Mouse (Mus musculus): ENCODE results near the gene Limk2. TPM values are rescaled to one million over a fixed set of nuclear protein-coding genes. Genes with fewer than 3 reads are reported as not detected.
A peak's percentile ranks its signal among the peaks of the same experiment; 100 is the strongest.

Limk2 gene
- total RNA-seq, 4 experiments from 2014 or later: 10.9 to 12.5 (median 11.9) TPM

DNA sequence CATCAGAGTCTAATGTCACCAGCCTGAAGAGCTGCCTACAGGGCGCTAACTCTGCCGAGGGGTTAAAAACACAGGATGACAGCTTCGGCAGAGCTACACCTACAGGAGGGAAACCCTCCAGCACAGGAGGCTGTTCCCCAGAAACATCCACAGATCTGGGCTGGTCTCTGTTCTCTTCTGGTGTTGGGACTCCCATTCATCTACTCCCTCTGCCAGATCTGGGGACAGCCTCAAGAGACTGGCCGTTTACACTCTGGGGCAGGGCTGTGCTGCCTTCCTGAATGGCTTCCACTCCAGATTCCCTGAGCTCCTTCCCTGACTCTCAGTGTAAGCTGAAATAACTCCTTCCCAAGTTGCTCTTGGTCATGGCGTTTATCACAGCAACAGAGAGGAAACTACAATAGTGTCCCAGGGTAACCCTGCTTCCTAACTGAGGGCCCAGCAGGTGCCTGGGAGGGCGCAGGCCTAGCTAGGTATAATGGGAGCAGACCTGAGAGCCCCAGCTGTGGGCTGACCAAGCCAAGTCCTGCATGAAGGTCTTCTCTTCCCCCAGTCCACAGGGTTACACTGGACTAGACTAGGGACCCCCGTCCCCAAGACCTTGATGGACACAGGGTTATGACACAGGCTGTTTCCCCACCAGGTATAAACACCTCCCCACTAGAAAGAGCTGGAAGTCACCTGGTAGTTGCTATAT, 37.2 kb downstream of the Limk2 start:
- DNase-seq (ENCODE audit: low spot score in 2 of 2): no peak

DNA sequence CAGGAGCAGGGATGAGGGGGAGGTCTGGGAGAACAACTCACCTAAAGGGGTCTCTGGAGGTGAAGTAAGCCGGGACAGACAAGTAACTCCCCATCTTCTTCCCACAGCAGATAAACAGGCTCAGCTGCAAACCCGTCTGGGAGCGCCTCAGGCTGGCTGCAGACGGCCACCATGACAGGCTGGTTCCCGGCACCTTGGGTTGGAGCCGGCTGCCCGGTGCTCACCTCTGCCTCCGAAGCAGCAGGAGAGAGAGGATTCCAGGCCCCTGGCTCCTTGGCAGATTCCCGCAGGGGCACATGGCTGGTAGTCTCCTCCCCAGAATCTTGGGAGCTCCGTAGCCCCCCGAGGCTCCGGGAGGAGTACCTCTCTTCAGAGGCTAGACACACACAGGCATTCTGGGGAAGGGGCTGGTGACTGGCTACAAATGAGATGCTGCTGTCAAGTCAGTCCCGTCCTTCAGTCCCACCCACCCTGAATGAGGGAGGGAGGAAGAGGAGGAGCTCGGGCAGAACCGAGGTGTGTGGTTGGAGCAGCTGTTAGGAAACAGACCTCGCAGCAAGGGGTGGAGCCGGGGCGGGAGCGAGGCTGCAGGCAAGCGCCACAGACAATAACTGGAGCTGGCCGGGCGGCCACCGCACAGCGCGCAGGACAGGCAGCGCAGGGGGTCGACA, 37.9 kb downstream of the Limk2 start:
- peak; percentile 57 for DNase-seq (ENCODE audit: low spot score in 2 of 2)

DNA sequence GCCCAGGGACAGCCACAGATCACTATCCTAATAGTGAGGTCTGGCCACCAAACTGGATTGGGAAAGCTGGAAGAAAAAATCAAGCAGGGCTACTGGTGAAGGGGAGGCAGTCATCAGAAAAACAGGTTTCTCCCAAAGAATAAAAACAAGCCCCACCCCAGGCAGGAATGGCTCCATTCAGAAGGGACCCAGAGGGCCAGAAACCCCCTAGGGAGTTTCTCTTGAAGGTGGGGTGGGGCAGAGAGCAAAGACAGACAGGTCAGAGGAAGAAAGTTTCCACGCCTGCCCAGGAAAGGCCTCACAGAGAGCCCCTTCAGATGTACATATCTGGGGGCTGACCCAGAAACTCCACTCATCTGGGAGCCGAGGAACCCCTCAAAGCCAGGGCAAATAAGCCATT, 38.8 kb downstream of the Limk2 start:
- no peak for DNase-seq (ENCODE audit: low spot score in 2 of 2)

DNA sequence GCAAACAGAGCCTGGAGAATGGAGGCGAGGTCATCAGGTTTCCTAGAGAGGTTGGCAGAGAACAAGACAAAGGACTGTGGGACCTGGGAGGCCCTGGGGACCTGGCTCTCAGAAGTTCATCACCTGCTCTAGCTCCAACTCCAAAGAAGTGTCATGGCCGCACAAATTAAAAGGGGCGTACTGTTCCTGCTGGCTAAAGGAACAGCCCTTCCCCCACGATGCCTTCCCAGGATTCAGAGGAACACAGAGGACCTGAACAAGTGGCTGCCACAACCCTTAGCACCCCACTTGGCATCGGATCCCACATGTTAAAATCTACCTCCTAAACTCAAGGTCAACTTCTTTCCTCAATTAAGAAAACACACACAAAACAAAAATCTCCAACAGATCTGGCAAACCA, 39.5 kb downstream of the Limk2 start:
- DNase-seq (ENCODE audit: low spot score in 2 of 2): no peak

DNA sequence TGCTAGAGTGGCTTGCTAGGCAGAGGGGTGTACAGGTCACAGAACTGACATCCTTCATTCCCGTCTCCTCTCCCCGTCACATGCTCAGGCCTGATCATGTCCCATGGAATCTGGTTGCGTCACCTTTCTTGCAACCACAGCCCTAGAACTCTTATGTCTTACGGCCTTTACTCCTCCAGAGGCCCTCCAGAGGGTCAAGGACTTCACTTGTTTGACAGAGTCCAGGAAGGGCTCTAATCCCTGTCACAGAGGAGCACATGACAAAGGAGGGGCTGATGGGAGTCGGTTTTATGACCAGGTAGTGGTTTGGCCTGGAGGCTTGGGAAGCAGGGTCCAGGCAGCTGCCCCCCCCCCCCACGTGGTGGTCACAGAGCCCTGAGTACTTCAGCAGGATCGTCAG, 40.0 kb downstream of the Limk2 start:
- no peak for DNase-seq (ENCODE audit: low spot score in 2 of 2)

DNA sequence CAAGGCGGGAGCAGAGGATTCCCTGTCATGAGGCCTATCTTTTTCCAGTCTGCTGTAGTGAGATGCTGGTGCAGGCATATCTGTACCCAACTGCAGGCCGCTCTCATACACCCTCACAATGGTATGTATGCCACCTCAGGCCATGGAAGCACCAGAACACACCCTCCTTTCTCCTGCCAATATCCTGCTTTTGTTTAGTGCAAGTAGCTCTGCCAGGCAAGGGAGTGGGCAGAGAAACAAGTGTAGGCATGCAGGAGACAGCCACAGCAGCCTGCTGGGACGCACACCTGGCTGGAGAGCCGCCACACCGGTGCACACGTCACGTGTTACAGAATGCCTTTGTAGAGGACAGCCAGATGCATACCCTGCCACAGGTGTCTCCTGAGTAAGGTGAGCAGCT, 42.6 kb downstream of the Limk2 start:
- no peak for DNase-seq (ENCODE audit: low spot score in 2 of 2)

DNA sequence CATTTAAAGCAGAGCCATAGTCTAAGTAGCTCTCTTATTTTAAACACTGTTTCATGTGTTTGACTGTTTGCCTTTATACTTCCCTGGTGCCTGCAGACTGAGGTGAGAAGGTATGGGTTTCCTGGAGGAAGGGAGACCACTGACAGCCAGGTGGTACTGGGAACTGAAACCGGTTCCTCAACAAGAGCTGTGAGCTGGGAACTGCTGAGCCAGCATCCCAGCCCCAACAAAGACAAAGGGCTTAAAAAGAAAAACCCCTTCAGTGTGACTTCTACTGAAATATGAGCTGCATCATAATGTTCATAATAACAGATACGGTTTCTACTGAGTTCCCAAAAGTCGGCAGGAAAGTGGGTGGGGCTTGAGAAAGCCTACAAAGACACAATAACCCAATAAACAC, 46.1 kb downstream of the Limk2 start:
- no peak for DNase-seq (ENCODE audit: low spot score in 2 of 2)

DNA sequence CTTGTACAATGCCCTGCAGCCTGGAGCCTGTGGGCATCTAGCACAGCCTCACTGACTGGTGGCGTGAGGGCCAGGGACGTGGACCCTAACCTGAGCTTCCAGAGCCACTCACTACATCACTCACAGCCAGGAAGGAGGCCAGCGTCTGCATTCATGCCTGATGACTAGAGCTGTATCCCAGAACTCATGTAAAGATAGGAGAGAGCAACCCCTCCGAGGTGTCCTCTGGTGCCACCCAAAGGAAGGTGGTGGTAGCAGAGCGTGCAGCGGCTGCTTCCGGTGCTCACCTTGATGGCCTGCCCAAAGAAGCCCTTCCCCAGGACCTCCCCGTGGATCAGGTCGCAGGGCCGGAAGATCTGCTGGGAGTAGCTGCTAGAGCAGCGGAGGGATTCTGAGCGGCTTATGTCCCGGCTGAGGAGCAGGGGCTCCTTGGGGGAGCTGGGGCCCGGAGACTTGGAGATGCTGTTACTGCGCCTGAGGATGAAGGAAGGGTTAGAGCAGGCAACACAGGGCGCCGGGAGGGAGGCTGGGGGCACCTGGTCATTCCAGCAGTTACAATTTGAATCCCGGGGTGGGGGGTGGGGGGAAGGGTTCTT, 55.9 kb downstream of the Limk2 start:
- no peak for DNase-seq (ENCODE audit: low spot score in 2 of 2)

DNA sequence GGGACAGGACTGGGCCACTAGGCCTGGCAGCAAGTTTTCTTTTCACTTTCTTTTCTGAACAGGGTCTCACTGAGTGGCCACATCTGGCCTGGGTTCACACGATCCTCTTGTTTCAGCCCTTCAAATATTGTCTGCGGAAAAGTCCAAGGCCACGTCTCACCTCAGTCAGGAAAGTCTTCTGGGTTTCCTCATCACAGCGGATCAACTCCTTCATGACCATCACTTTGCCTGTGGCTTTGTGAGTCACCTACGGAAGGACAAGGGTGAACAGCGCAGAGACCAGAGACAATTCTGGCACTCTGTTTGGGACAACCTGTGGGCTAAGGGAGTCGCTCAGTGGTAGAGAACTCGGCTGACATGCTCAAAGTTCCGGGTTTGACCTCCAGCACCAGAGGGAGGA, 56.9 kb downstream of the Limk2 start:
- no peak for DNase-seq (ENCODE audit: low spot score in 2 of 2)

DNA sequence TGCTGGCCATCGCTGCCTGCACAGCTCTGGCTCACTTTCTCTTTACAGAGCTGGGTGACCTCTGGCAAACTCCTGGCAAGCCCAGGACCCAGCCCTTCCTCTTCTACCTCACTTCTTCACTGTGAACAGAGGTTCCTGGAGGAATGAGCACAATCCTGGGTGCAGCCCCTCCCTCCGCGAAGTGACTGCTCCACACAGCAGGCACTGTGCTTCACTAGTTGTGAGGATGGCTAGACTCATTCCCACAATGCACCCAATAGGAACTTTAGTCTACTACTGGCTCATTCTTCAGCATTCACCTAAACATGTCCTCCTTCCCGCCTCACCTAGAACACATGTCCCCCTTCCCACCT, 59.7 kb downstream of the Limk2 start:
- DNase-seq (ENCODE audit: low spot score in 2 of 2): no peak

DNA sequence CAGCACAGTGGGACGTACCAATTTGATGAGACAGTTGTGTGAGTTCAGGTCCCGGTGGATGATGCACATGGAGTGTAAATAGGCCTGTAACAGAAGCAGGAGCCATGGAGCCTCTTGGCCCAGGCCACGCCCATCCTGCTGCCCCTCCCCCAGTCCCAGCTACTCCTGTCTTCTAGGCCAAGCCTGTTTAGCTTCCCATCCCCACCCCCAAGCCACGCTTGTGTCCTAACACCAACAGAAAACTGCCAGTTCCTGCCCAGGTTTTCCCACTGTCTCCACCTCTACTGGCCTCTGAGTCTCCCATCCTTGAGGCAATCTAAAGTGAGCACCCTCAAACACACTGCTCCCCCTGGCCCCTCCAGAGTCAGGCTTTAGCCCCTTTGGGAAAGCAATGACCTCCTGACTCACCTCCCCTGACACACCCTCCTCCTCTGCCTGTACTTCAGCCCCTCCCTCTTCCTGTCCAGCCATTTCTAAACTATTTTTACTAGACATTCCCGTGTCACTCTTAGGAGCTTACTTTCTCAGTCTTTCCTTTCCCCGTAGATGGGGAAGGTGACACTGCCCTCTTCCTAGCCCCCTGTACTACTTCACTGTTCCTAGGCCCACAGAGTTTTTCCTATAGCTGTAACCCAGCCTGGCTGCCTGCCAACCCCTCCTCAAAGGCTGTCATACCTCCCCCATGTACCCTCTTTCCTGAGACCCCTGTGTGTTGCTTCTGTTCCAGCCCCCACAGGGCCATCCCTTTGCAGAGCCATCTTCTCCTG, 60.2 kb downstream of the Limk2 start:
- DNase-seq (ENCODE audit: low spot score in 2 of 2): no peak

DNA sequence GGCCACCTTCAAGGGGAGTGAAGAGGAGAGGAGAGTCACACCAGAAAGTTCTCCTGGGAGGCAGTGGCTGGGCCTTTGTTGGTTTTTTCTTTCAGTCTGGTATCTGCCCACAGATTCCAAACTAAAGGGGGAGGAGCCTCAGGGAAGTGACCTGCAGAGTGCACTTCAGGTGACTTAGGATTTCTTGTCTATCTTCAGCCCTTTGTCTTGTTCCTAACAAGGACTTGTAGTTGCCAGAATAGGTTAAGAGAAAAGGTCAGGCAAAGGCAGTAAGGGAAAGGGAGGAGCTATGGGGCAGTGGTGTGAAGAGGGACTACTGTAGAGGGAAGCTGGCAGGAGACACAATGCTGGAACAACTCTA, 61.2 kb downstream of the Limk2 start:
- no peak for DNase-seq (ENCODE audit: low spot score in 2 of 2)

DNA sequence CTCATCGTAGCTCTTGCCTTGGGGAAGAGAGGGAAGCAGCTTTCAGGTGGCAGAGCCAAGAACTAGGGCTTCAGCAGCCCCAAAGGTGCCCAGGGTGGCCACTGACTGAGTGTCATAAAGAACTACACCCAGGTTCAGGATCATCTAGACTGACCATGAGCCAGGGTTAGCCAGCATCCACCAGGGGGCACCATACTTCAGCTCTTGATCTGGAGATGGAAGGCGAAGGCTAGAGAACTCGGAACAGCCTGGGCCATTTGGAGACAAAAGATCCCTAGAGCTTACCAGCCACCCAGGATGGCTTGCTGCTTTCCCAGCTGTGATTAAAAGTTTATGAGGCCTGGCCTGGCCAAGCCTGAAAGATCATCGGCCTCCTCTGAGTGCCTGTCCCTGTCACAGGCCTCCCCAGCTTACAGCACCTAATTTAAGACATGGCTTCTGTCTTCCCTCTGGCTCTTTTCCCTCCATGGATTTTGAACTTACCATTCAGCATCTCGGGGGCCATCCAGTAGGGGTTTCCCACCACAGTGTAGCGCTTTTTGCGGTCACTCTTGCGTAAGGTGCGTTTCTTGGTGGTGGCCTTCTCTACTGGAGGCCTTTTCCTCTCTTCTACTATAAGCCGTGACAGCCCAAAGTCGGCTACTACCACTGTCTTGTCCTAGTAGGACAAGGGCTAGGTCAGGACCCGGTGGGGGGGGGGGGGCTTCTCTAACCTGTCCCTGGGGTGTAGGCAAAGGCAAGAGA, 61.7 kb downstream of the Limk2 start:
- peak; percentile 78 to 80 for DNase-seq (ENCODE audit: low spot score in 2 of 2)

DNA sequence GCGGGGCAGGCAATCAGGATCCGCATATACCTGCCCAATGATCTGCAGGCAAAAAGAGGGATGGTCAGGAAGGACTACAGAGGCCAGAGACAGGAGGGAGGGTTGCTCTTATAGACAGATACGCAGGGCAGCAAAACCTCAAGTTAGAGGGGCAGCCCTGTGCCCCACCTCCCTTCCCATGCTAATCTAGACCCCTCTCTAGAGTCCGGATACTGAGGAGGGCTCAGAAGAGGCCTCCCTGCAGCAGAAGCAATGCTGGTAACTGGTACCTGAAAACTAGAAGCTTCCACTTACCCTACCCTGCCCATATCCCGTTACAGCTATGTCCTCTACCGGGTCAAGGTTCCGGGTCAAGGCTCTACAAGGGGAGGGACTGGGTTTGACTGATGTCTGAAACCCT, 62.6 kb downstream of the Limk2 start:
- DNase-seq (ENCODE audit: low spot score in 2 of 2): no peak

DNA sequence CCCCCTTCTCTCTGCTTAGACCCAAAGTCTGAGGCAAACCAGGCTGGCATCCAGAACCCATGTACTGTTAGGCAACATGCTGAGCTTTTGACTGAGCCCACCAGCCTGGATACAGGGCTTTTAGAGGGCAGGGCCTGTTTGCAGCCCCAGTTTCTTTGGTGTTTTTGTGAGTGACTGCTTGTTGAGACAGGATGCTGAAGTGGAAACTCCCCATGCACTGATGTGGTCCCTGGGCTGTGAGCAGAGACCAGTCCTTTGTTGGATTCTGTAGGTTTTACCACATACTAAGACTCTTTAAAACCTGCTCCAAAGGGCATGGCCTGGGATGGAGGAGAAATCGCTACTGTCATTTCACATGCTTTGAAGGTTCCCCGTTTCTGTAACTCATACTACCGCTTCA, 64.1 kb downstream of the Limk2 start:
- no peak for DNase-seq (ENCODE audit: low spot score in 2 of 2)

DNA sequence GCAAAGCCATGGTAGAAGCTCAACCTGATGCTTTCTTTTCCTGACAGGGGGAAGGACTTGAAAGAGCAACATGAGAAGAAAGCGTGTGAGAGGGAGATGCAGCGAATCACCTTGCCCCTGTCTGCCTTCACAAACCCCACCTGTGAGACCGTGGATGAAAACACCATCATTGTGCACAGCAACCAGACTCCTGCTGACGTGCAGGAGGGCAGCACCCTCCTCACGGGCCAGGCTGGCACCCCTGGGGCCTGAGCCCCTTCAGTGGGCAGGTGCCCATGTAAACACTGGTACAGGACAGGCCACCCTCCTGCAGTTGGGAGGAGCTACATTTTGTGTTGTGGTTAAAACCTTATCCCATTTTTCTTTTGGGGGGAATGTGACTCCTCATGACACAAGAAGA, 67.5 kb downstream of the Limk2 start:
- no peak for DNase-seq (ENCODE audit: low spot score in 2 of 2)

DNA sequence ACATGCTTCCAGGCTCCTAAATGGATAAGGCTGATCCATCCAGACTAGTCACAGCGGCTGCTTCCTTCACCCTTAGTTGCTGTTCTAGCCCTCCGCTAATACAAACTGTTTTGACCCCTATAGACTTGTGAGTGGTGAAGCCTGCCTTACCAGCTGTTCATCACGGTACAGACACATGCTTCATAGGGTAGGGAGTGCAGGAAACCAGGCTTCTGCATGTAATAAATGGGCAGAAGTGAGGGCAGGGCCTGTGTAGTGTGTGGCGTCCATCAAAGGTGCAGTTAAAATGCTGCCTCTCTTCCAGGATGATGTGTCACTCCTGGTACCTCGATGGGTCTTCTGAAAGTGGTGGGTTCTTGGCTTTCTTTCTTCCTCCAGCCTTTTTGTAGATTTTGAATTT, 71.0 kb downstream of the Limk2 start:
- DNase-seq (ENCODE audit: low spot score in 2 of 2): no peak

DNA sequence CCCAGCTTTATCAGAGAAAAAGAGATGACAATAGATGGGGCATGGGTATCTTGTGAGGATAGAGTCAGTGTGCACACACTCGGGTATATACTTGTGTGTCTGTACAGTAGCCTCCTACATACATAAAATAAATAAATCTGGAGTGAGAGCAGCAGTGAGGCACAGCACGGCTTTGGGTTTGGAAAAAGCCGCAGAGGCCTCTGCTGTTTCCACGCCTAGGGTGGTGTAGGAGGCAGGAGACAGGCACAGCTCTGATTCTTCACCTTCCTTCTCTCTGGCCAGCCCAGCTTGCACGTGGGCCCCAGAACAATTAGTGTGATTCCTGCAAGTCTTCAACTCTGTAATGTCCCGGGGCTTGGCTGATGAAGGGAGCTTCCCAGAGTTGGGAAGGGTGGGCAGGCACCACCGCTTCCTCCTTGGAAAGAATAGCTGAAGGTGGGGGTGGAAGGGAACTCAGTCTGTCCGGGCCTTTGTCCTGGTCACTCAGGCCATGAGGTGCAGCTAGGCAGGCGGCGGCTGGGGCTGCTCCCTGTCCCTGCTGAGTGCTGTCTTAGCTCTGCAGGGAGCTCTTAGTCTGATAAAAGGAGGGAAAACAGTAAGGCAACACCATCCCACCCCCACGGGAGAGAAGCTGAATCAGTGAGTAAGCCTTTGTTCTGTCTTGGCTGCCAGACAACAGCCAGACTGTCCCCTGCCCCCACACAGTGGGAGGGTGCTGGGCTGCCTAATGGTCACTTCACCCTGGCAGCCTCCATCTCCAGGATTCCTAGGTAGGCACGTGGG, 71.6 kb downstream of the Limk2 start:
- DNase-seq (ENCODE audit: low spot score in 2 of 2): no peak

DNA sequence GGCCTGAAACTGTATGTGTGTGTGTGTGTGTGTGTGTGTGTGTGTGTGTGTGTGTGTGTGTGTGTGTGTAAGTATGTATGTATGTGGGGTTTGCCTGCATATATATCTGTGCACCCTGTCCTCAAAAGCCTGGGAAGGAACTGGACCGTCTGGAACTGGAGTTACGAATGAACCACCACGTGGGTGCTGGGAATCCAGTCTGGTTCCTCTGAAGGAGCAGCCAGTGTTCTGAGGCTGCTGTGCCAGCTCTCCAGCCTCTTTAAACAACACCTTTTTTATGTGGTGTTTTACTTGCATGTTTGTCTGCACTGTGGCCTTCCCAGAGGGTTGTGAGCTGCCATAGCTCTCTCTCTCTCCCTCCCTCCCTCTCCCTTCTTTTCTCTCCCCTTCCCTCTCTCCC, 72.4 kb downstream of the Limk2 start:
- DNase-seq (ENCODE audit: low spot score in 2 of 2): no peak

DNA sequence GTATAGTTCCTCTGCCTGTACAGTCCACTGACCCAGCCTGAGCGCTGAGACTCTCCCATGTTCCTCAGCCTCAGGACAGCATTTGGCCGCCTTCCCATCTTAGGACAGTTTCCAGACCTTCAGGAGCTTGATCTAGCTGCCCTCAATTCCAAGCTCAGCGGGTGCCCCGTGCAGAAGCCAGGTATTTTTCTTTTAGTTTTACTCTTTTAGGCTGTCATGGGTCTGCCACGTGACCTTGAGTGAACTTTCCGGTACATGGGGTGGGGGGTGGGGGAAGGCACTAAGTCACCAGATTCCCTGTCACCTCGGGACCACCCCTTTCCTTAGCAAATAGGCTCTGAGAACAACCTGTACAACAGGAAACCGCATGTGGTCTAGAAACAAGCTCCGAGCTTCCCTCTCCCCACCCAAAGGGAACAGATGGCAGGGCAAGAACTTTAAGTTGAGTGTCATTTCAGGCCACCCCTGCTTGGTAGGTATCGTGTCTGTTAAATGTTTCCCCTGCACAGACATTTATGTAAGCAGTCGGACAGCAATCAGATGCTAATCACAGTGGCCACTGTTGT, 73.3 kb downstream of the Limk2 start:
- DNase-seq (ENCODE audit: low spot score in 2 of 2): peak; percentile 49 to 66
